Mouse (Mus musculus): ENCODE results near the gene Gm3448. TPM values are rescaled to one million over a fixed set of nuclear protein-coding genes. Genes with fewer than 3 reads are reported as not detected.

Gm3448 gene
- total RNA-seq, 2 experiments from 2014 or later = 7.4 to 7.9 TPM

- peak in 1 of 2 experiments; percentile 27 for DNase-seq (ENCODE audit: low spot score in 2 of 2)
These were observed 80.3 kb downstream of the Gm3448 start, which contains the start of gene Phf10 for GRCm38 (mm10) chr17:14960951-14961556. Gene Phf10 (minus strand): TSS chr17:14961273.

- no peak for DNase-seq (ENCODE audit: low spot score in 2 of 2)
These were observed 80.8 kb downstream of the Gm3448 start for GRCm38 (mm10) chr17:14960520-14960919.

DNA sequence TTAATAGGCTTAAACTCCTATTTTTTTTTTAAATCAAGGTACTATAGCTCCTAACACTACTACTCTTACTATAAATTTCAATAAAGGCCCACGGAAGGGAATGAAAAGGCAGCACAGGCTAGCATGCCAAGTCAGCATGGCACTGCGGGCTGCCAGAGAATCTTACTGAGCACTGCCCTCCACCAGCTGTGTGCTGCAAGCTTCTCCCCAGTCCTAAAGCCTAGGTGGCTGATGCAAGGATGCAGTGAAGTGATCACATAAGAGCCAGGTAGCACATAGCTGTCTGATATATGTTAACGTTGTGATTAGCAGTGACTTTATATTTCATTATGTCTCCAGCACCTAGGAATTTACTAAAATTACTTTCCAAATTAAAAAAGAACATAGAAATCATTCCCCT, 81.4 kb downstream of the Gm3448 start:
- no peak for DNase-seq (ENCODE audit: low spot score in 2 of 2)

- DNase-seq (ENCODE audit: low spot score in 2 of 2) = no peak
These were observed 82.5 kb downstream of the Gm3448 start for GRCm38 (mm10) chr17:14958686-14959327.

GRCm38 (mm10) chr17:14953452-14953851, 87.9 kb downstream of the Gm3448 start:
- no peak for DNase-seq (ENCODE audit: low spot score in 2 of 2)

GRCm38 (mm10) chr17:14949161-14949827, 92.0 kb downstream of the Gm3448 start:
- DNase-seq (ENCODE audit: low spot score in 2 of 2) = no peak

Other genes starting within 250 kb of the Gm3448 start
- 1 to 10 TPM; 3.0 to 3.9 TPM for gene Wdr27, start 98.4 kb downstream of the Gm3448 start, total RNA-seq (2021)
- gene 1600012H06Rik, start 98.4 kb downstream of the Gm3448 start, total RNA-seq (2021) = 10 to 100 TPM; 12.2 to 14.9 TPM
- gene Phf10, start 80.3 kb downstream of the Gm3448 start, total RNA-seq (2021) = 10 to 100 TPM; 57.6 to 57.9 TPM
- 1 to 10 TPM; 4.9 to 5.4 TPM for gene 9030025P20Rik, start 63.1 kb downstream of the Gm3448 start, total RNA-seq (2021)
- not detected for gene Gm3417, start 62.7 kb downstream of the Gm3448 start, total RNA-seq (2021)
- 1 to 10 TPM; 3.6 to 5.5 TPM for gene Gm3435, start 31.4 kb downstream of the Gm3448 start, total RNA-seq (2021)
- 10 to 100 TPM; 46.5 to 53.4 TPM for gene Ermard, start 329 bp downstream of the Gm3448 start, total RNA-seq (2021)
- 1 to 10 TPM; 1.1 to 1.5 TPM for gene Tcte3, start within 50 bp of the Gm3448 start, total RNA-seq (2021)

All from left cerebral cortex, adult 18-20 months (tissue).